Mouse (Mus musculus) G1E-ER4 (cell line): ENCODE data around the gene Mrpl46. TPM values are rescaled to one million over a fixed set of nuclear protein-coding genes. Genes with fewer than 3 reads are reported as not detected.

ENCODE experiments used
- GATA1 ChIP-seq: IDR thresholded peaks from one replicate; pipeline ENCODE4 v1.8.0; 2012; ENCODE audit warnings: low read length, inconsistent platforms
- polyA plus RNA-seq: library from polyadenylated mRNA; stranded (reverse); fragments of >175 nt; gene quantifications from 2 replicates; pipeline ENCODE4 v1.2.3, GENCODE M21; 2012

Mrpl46 gene
- polyA plus RNA-seq, 1 experiment: 11.9 TPM

DNA sequence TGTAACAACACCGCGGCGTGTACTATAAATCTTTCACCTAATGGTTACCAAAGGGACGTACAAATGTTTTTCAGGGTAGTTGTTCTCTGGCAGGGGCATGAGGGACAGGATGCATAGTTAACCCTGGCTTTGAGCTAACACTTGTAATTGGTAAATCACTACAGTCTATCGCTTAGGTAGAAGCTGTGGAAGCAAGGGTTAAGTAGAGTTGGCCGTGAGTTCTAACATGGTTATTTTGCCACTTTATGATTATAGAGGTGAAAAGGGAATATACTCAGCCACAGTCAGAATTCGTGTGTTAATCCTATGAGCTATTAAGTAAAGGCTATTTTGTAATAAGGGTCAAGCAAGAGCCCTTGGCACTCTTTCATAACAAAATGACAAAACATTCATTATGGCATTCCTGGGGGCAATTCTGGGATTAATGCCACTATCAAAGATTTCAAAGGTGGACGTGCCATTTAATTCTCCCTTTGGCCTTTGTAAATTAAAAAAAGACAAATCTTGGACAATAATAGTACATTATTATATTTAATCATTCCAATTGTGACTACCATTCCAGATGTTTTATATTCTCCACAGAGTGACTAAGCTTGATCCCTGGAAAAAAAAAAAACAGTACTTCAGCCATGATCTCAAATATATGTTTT, 43.9 kb downstream of the Mrpl46 start:
- TF ChIP-seq GATA1: no peak

DNA sequence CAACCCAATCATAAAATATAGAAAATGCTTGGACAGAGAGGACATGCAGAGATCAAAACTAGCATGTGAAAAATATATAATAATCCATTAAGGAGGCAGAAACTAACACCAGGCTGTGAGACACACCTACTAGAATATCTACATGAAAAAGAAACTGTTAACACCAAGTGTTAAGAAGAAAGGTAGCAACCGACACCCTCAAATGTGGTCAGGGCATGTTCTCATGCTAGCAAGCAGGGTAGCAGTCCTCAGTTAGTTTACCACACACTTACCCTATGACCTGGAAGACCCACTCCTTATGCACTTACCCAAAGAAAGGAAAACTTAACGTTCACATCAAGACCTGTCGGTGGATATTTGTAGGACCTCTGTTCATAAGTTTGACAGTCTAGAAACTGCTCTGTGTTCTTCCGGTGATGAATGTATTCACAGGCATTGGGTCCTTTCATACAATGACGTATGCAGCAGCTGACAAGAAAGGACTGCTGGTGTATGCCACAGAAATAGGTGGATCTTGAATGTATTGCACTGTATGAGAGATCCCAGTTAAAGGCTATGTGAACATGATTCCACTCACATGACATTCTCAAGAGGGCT, 45.6 kb downstream of the Mrpl46 start, which contains the start of gene Ntrk3:
Gene Ntrk3 (minus strand): TSS at position 399 of the 597 bp plus-strand sequence.
- TF ChIP-seq GATA1: no peak

DNA sequence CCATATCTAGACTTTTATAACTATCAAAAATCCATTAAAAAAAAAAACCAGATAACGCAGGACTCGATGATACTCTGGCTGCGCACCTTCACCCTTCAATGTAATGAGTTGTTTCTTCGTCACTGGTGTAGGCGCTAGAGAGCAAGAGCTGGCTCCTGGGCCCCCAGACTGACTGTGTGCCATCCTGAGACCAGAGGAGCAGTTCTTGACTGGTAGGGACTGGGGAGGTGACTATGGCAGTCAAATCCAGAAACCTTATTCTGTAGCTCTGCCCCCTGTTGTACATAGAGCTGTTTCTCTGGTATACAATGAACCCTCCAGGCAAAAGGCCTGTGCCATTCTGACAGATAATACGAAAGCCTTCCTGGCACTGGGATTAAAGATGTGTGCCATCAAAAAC, 46.1 kb downstream of the Mrpl46 start:
- TF ChIP-seq GATA1: no peak

DNA sequence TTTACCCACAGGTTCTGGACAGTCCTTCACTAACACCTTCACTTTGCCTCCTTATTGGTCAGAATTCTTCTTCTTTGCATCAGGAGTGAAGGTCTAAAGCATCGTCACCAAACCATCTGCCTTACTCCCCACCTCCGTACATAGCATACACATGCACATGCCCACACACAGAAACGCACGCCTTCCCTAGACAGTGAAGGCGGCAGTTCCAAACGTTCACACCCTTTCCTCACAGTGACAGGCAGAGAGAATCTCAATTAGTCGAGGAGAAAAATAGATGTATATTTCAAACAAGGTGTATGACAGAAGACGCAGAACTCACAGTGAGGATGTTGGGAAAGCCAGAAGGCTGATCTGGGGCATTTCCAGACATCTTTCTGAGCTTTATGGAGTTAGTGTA, 51.9 kb downstream of the Mrpl46 start:
- TF ChIP-seq GATA1: no peak

Other genes starting within 250 kb of the Mrpl46 start
- 0.01 TPM in 1 of 2 replicates, not detected in the other for gene Ntrk3, start 45.5 kb downstream of the Mrpl46 start, polyA plus RNA-seq
- gene Mrps11, start 412 bp downstream of the Mrpl46 start, polyA plus RNA-seq: 105 and 127 TPM in 2 replicates
- gene Det1, start 63.7 kb upstream of the Mrpl46 start, polyA plus RNA-seq: 8.9 and 13.7 TPM in 2 replicates
- gene Aen, start 112.3 kb upstream of the Mrpl46 start, polyA plus RNA-seq: 117 and 201 TPM in 2 replicates
- gene Isg20, start 129.9 kb upstream of the Mrpl46 start, polyA plus RNA-seq: 2.0 and 2.5 TPM in 2 replicates